Mouse (Mus musculus) megakaryocyte progenitor cell, adult 5-6 weeks (primary cell): ENCODE measurements around the gene Trim56. TPM values are rescaled to one million over a fixed set of nuclear protein-coding genes. Genes with fewer than 3 reads are reported as not detected.
"Not testable (repeated sequence)": the region's sequence is repeated elsewhere in the genome, so short reads cannot be mapped to it uniquely, and the experiment has no call there.

Experiments
- ATAC-seq: replicated peaks from 2 replicates; pipeline ENCODE4 v1.8.0; 2016; ENCODE audit warnings: mild to moderate bottlenecking, moderate TSS enrichment, inconsistent platforms; ENCODE audit not compliant: poor library complexity
- total RNA-seq, 2 experiments: library from RNA; stranded (forward) in 1 of 2; stranded (reverse) in 1 of 2; fragments of 157-497, 149-512 nt in 1 of 2; fragments of 200-1000 nt in 1 of 2; gene quantifications; 2 replicates each; pipeline versions ENCODE4 v1.2.3 to v1.2.4; 2015 to 2017

The Trim56 gene
- 8.1 and 8.7 TPM in 2 replicates for total RNA-seq (2015)
- 24.7 and 25.6 TPM in 2 replicates for total RNA-seq (2017)

GRCm38 (mm10) chr5:137115866-137116847 is at the start of gene Trim56:
Gene Trim56 (minus strand): TSS chr5:137116209.
- peak; percentile 92 for ATAC-seq

GRCm38 (mm10) chr5:137161853-137162252 is 45.8 kb upstream of the Trim56 start:
- ATAC-seq = no peak

- ATAC-seq = peak; percentile 100
Measured at GRCm38 (mm10) chr5:137159461-137159860, 43.5 kb upstream of the Trim56 start.

GRCm38 (mm10) chr5:137153289-137153688 is 37.3 kb upstream of the Trim56 start:
- ATAC-seq = no peak

- peak; percentile 47 for ATAC-seq
Measured at GRCm38 (mm10) chr5:137152623-137153022, 36.6 kb upstream of the Trim56 start.

GRCm38 (mm10) chr5:137149272-137149882 is 33.4 kb upstream of the Trim56 start, which contains the start of gene Muc3:
Gene Muc3 (minus strand): TSS chr5:137149322.
- not testable (repeated sequence) for ATAC-seq

GRCm38 (mm10) chr5:137140836-137141235 is 24.8 kb upstream of the Trim56 start:
- ATAC-seq = no peak

- ATAC-seq = no peak
Measured at GRCm38 (mm10) chr5:137138977-137139376, 23.0 kb upstream of the Trim56 start.

- ATAC-seq = 0 out of 2 replicates have a peak, but pooled peaks have one; percentile 44
Measured at GRCm38 (mm10) chr5:137134959-137135358, 18.9 kb upstream of the Trim56 start.

- ATAC-seq = peak; percentile 92
Measured at GRCm38 (mm10) chr5:137131490-137131889, 15.5 kb upstream of the Trim56 start.

- ATAC-seq = no peak
Measured at GRCm38 (mm10) chr5:137129281-137129680, 13.3 kb upstream of the Trim56 start.

- ATAC-seq = no peak
Measured at GRCm38 (mm10) chr5:137123516-137123915, 7.5 kb upstream of the Trim56 start.

- peak; percentile 98 for ATAC-seq
Measured at GRCm38 (mm10) chr5:137122686-137123193, 6.7 kb upstream of the Trim56 start.

GRCm38 (mm10) chr5:137121280-137121679 is 5.3 kb upstream of the Trim56 start:
- ATAC-seq = no peak

GRCm38 (mm10) chr5:137118878-137119277 is 2.9 kb upstream of the Trim56 start:
- no peak for ATAC-seq

GRCm38 (mm10) chr5:137117994-137118393 is 2.0 kb upstream of the Trim56 start:
- not testable (repeated sequence) for ATAC-seq

GRCm38 (mm10) chr5:137116987-137117386 is 978 bp upstream of the Trim56 start:
- no peak for ATAC-seq

GRCm38 (mm10) chr5:137114891-137115561 is 983 bp downstream of the Trim56 start:
- no peak for ATAC-seq

- no peak for ATAC-seq
Measured at GRCm38 (mm10) chr5:137111542-137112408, 4.2 kb downstream of the Trim56 start.

GRCm38 (mm10) chr5:137110863-137111262 is 5.1 kb downstream of the Trim56 start:
- no peak for ATAC-seq
